Mouse (Mus musculus) adrenal gland, postnatal 25 days (tissue): ENCODE data around the gene Slc25a34. TPM values are rescaled to one million over a fixed set of nuclear protein-coding genes. Genes with fewer than 3 reads are reported as not detected.

Experiments used
- DNase-seq: peaks from one replicate; pipeline ENCODE4 v3.0.0; 2021; ENCODE audit warnings: mixed read lengths
- long read RNA-seq: library from polyadenylated mRNA; stranded (forward); transcript quantifications from one replicate; pipeline ENCODE4 v2.0.0, GENCODE M21; 2021
- total RNA-seq: library from RNA; stranded (reverse); gene quantifications from 2 replicates; pipeline ENCODE4 v1.2.3, GENCODE M21; 2021

The Slc25a34 gene
- 2.7 TPM in 2 replicates for total RNA-seq
- long read RNA-seq, result 0 reads

- peak; percentile 75 for DNase-seq
These were observed at the start of gene Slc25a34 for GRCm38 (mm10) chr4:141623666-141624065. TSS of gene Slc25a34 (minus strand) at chr4:141623821.

GRCm38 (mm10) chr4:141672325-141672724 is 48.7 kb upstream of the Slc25a34 start:
- DNase-seq, result no peak

- DNase-seq, result no peak
These were observed 47.8 kb upstream of the Slc25a34 start for GRCm38 (mm10) chr4:141671389-141671788.

DNA sequence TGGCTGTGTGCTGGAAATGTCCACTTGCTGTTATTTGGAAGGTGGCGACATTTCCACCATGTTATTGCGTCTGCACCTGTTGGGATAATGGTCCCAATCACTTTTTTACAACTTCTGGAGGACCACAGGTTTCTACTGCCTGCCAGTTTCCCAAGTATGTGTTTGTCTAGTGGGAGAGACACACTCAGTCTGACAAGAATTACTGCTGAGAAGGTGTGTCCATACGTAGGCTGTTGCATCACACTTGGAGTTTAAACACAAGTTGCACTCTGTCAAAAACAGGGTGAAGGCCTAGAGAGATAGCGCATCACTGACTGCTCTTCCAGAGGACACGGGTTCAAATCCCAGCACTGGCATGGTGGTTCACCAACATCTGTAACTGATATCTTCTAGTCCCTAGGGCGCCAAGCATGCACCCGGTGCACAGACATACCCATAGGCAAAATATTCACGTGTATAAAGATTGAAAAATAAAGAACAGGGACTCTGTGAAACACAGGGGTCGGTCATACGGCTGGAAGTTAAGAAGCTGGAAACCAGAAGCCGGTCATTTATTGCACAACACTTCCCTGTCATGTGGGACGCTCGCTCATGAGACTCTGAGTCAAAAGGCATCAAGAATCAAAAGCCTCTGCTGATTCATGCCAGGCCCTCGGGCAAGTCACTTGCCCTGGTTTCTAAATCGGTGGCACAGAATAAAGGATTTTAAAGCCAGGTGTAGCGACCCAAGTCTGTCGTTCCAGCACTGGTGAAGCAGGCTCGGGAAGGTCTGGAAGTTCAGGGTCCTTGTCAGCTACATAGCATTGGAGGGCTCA is 46.5 kb upstream of the Slc25a34 start:
- DNase-seq, result peak; percentile 42

- DNase-seq, result no peak
These were observed 41.2 kb upstream of the Slc25a34 start, which contains the start of gene Plekhm2 for GRCm38 (mm10) chr4:141664799-141665198. TSS of gene Plekhm2 (minus strand) at chr4:141664899.

DNA sequence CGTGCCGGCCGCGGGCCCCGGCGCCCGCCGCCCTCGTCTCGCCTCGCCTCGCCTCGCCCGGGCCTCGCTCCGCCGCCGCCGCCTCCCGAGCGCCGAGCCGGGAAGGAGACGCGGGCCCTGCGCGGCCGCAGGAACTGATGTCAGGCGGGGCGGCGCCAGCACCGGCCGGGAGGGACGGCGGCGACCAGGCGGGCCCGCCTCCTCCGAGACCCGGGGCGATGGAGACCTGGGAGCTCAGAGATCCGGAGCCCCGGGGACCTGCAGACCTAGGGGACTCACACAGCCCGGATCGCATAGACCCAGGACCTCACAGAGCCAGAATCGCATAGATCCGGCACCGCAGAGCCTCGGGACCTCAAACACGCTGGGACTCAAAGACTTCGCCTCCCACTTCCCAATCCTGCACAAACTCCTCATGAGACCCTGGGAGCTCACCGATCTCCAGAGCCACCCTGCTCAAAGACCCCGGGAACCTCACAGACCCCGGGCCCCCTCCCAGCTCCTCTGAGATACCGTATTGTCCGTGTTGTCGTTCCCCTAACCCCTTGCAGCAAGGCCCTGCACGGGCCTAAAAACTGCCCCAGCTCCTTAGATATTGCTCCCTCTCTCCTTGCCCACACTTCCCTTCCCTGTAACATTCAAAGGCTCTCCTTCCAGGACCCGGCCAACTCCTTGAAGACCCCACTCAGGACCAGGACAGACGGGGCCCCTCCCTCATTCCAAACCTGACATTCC is 40.6 kb upstream of the Slc25a34 start:
- DNase-seq, result peak; percentile 86

DNA sequence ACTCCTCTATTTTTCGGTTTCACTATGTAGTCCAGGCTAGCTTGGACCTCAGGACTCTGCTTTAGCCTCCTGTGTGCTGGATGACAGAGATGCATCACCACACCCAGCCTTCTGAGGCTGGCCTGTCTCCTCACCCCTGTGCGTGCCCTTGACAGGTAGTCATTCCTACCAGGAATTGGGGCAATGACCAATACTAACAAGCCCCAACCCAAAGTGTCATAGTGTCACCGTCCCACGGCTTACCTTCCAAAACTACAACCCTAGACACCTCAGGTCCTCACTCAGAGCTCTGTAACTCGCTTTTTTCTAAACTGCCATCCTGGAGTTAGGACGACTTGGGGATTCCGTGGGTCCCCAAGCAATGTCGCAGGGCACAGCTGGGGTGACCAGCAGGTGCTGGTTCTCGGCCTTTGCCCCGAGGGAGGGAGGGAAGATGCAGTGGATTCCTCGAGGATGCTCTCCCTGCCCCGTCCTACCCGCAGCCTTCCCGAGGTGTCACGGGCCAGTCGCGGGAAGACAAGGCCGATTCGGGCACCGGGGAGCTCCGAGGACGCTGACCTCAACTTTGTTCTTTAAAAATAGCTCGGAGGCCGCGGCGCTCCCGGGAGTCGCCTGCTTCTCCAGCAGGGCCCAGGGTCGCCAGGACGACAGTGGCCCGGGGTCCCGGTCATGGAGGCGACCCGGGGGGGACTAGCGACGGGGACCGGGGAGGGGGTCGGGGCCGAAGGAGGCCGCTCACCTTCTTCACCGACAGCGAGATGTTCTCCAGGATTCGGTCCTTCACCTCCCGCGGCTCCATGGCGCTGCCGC is 39.7 kb upstream of the Slc25a34 start:
- DNase-seq, result peak; percentile 54

DNA sequence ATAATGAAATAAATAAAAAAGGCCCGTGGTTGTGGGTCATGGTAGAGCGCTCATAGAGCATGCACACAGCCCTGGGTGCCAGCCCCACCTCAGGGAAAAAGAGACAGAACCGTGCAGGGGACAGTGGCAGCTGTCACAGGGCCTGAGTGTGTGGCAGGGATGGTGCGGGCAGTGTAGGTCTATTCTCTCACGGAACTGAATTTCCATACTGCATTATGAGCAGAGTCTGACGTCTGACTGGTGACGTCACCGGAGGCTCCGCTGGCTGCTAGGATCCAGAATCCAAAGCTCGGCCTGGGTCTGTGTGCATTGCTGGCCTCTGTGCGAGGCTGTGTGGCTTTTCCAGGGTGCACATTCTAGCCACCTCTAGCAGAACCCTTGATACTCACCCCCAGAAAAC is 37.3 kb upstream of the Slc25a34 start:
- no peak for DNase-seq

- DNase-seq, result no peak
These were observed 36.1 kb upstream of the Slc25a34 start for GRCm38 (mm10) chr4:141659739-141660138.

DNA sequence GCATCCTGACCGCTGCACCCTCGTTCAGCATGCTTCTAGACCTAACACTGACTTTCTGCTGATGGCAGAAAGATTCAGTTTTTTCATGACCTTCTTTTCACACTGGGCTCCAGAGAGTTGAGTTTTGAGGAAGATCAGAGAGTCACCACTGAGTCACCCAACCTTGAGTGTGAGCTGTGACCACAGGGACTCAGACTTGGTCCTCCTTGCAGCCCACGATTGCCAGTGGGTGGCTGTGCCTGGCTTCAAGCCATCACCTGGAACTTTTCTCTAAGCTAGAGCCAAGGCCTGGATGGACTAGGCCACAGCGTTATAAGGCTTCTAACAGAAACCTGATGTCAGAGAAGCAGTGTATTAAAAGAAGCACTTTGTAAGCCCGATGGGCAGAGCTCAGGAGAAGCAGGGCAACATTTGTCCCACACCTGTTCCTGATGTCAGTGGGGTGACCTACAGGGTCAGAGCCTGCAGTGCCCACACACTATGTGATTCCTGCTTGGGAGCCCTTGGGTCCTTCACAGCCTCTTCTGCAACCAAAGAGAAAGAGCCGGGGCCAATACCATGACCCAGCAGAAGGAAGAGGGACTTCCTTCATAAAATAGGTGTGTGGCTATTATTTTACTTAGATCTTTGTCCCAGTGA is 35.3 kb upstream of the Slc25a34 start:
- DNase-seq, result peak; percentile 68

DNA sequence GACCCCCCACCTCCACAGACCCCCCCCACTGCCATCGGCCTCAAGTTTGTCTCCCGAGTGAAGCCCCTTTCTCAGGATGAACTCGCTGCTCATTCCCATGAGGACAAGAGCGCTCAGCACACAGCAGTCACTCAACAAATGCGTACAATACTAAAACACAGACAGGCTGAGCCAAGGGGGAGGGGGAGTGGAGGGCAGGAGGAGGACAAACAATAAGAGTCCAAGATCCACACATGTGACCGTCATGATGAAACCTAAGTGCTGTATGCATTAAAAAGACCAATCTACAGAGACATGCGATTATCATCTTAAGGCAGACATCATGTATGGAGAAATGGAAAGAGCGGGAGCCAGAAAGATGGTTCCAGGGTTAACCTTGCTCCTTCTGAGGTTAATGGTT is 33.3 kb upstream of the Slc25a34 start:
- no peak for DNase-seq

DNA sequence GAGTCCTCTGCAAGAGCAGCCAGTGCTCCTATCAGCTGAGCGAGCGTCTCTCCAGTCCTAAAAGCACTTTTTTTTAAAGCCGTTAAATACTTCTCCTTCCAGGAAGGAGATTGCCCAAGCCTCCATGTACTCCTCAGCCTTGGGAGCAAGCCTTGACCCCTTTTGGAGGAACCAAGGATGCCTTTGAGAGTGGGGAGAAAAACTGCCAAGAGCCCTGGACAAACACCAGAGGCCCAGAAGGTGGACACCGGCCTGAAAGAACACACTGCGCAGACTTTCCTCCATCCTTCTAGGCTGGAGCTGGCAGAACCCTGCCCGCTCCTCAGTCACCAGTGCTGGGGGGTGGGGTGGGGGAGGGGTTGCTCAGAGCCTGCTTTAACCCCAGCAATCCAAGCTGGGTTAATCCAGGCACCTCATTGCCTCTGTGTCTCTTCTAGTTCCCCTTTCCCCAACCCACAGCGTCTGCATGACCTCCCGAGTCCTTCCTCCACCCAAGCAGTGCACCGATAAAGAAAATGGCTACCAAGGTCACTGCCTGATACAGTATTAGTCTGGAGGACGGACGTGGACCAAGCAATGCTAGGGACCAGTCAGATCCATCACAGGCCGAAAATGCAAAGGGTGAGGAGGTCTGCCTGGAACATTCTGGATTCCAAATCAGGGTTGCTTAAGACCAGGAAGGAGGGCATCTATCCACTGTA is 32.4 kb upstream of the Slc25a34 start:
- peak; percentile 37 for DNase-seq

DNA sequence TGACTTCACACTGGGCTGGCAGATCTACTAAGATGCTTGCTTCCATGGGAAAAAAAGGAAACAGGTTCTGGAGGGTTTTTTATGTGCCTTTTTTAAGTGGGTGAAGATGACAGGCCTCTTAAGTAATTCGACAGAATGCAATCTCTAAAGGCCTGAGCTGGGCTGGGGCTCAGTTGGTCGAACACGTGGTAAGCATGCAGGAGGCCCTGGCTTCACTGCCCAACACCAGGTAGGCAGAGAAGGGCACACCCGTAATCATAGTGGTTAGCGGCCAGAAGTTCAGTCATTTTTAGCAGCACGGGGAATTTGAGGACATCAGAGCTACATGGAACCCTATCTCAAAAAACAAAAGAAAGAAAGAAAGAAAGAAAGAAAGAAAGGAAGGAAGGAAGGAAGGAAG is 30.9 kb upstream of the Slc25a34 start:
- DNase-seq, result no peak

DNA sequence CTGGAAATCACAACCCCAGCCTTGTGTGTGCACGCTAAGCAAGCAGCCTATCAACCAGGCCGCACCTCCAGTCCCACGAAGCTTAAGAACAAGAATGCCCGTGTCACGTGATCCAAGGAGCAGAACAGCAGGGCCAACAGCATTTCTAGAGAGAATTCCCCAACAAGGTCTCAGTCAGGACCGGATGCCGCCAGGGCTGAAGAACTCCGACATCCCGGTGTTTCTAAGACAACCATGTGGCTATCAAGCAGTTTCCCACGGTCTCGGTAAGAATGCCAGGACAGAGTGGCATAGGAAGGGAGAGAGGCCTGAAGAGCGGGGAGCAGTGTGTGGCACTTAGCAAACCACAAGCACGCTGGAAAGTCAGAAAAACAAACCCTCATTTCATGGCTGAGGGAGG is 30.2 kb upstream of the Slc25a34 start:
- no peak for DNase-seq

DNA sequence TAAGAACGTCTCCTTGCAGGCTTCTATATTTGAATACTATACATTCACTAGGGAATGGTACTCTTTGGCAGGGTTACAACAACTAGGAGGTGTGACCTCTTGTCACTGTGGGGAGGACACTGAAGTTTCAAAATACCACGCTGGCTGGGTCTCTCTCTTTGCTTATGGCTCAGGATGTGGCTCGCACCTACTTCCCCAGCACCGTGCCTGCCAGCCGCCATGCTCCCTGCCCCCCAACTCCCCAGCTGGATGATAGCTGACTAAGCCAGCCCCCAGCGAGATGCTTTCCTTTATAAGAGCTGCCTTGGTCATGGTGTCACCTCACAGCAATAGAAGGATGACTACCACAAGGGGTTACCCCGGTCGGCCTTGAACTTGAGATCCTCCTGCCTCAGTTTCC is 29.4 kb upstream of the Slc25a34 start:
- DNase-seq, result no peak

DNA sequence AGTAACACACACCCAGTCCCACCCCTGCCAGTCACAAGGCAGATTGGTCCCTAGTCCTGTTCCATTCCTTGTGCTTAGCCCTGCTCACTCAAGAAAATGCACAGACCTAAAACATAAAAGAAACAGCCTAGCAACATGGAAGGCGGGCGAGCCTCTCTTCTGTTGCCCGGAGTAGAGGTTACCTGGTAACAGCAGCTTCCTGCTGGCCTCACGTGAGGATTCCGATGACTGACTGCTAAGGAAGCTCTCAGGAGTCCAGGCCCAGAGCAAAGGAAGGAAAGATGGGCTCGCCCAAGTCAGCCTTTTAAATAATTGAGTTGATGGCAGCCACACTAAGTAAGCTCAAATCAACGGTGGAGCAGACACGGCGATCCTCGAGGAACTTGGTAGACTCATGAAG is 28.3 kb upstream of the Slc25a34 start:
- no peak for DNase-seq

DNA sequence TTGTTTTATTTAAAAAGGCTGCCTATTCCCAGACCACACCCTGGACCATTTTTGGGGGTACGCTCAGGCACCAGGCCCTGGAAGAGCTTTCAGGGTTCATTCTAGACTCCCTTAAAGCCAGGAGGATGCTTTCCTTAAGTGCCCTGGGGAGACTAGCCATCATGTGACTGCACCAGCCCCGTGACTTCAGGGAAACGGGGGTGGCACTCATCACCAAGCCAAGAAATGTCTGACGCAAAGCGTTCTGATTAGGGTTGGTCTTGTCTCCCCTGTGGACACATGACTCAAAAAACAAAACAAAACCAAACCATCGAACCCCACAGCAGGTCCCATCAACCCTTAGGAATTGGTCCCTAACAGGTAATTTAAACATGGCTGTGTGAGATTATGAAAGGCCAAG is 27.7 kb upstream of the Slc25a34 start:
- no peak for DNase-seq

DNA sequence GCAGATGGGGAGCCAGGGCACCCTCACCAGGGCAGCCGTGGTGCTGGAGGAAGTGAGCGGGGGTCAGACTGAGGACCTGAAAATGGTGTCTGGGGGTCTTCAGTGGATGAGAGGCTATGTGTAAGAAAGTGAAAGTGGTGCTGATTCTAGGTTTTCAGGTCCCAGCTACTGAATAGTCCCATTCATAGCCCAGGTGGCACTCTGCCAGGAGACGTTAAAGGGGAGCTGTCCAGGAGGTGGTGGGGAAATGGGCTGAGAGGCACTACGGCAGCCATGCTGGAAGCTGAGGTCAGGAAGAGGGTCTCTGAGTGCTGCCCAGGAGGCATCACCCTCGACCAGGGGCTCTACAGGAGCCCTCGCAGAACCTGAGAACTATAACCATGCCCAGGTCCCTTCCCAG is 25.6 kb upstream of the Slc25a34 start:
- DNase-seq, result no peak

GRCm38 (mm10) chr4:141648262-141648661 is 24.6 kb upstream of the Slc25a34 start:
- no peak for DNase-seq

- DNase-seq, result no peak
These were observed 23.6 kb upstream of the Slc25a34 start for GRCm38 (mm10) chr4:141647187-141647586.

- DNase-seq, result no peak
These were observed 22.4 kb upstream of the Slc25a34 start for GRCm38 (mm10) chr4:141645988-141646387.
